Mouse (Mus musculus) megakaryocyte, embryonic 14.5 days (primary cell): ENCODE results near the gene Fam160a1.

Experiments
- FLI1 ChIP-seq: IDR thresholded peaks from 2 replicates; pipeline ENCODE4 v1.6.1; 2012; ENCODE audit warnings: low read length, inconsistent platforms, mixed read lengths
- GATA1 ChIP-seq: IDR thresholded peaks from 3 replicates; pipeline ENCODE4 v1.6.1; 2012; ENCODE audit warnings: mixed read lengths, low read length, inconsistent platforms, borderline replicate concordance

- TF ChIP-seq GATA1 = no peak
- TF ChIP-seq FLI1 = no peak
These were observed 45.8 kb upstream of the Fam160a1 start for GRCm38 (mm10) chr3:85862886-85863285.
